Mouse (Mus musculus) thymus, adult 18-20 months (tissue): ENCODE results near the gene Apobec4.
"Not testable (repeated sequence)": the region's sequence is repeated elsewhere in the genome, so short reads cannot be mapped to it uniquely, and the experiment has no call there.

Experiments used
- DNase-seq, 2 experiments: peaks; one replicate each; pipeline ENCODE4 v3.0.0; 2022; ENCODE audit warnings: mixed read lengths in 2 of 2

Apobec4 gene

DNA sequence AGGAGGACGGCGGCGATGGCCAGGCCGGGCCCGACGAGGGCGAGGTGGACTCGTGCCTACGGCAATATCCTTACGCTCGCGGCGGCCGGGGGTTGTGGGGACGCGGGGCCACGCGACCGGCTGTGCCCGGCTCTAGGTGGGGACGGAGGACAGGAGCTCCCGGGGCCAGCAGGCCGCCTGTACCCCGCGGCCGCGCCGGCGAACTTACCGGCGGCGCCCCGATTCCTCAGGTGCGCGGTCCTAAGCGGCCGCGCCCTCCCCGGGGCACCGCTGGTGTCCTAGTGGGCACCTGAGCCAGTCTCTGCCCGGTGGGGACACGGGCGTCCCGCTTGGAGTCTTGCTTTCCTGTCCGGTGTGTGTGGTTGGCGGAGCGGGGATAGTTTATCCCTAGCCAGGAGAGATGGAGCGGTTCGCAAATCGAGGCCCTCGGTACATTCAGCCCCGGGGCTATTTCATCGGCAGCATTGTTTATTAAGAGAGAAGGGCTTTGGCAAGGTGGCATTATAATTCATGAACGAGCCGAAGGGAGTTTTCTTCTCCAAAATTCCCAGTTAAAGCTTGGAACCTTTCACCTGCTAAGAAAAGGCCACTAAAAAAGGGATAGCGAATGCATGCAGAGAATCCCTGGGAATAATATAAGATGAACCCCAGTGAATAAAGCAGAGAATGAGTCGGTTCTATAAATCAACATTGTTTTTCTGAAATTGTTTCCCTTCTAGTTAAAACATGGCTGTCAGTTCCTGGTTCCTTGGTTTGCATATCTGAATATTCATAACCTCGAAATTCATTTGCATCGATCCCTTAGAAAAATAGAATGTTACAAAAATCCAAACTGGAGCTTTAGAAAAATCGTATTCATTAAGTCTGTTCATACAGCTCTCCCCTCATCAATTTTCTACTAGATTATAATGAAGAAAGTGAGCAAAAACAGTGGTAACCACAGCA, 16.7 kb downstream of the Apobec4 start:
- peak in 1 of 2 experiments; percentile 32 for DNase-seq

DNA sequence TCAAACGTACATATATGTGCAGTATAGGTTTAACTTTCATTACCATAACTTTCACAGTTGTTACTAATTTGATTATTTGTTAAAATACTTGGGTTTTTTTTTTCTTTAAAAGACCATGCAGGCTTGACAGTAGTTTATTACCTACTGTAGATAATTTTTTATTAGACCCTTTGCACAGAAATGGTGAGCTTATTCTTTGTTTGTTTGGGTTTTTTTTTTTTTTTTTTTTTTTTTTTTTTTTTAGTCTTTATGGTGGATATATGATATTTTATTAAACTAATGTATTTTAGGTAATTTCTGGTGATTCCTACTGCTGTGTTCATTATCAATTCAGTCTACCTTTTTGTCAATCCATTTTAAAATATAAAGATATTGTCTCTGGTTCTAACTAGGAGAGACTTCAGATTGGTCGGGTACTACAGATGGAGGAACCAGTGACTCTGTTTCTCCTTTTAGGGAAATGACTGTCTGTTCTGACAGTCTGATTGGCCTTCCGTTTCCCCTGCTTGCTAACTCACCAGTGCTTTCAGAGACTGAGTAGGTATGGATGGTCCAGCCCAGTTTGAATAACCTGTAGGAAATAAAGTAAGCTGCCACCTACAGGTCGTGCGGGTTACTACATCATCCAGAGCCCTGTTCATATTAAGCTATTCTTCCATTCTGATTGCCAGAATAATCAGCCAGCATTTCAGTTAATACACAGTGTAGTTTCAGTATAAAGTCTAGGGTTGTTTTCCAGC, 17.6 kb downstream of the Apobec4 start:
- DNase-seq: peak; percentile 50 to 70

DNA sequence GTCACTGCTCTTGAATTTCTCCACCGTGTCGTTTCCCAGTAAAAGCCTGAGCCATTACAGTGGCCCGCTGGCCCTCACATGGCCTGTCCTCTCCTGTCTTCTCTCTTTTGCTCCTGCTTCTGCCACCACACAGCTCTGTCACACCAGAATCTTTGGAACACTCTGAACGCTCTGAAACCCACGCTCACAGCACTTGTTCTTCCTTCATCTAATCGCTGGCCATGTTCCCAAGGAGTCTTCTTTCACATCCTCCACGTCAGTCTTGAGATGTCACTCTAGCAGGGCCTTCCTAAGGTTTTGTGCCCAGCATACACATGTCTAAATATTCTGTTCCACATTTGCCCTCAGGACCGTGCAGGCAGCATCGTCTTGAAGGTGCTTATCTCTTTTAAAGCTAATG, 20.7 kb downstream of the Apobec4 start:
- no peak for DNase-seq

GRCm38 (mm10) chr1:152774601-152775000, 24.2 kb downstream of the Apobec4 start:
- DNase-seq: not testable (repeated sequence)

GRCm38 (mm10) chr1:152779071-152779737, 28.9 kb downstream of the Apobec4 start:
- DNase-seq: peak; percentile 13 to 17

- DNase-seq: no peak
These were observed 34.3 kb downstream of the Apobec4 start for GRCm38 (mm10) chr1:152784620-152785019.

GRCm38 (mm10) chr1:152785446-152785845, 35.1 kb downstream of the Apobec4 start:
- DNase-seq: not testable (repeated sequence)

GRCm38 (mm10) chr1:152786953-152787352, 36.6 kb downstream of the Apobec4 start:
- DNase-seq: no peak

GRCm38 (mm10) chr1:152788121-152788660, 37.8 kb downstream of the Apobec4 start:
- DNase-seq: no peak

DNA sequence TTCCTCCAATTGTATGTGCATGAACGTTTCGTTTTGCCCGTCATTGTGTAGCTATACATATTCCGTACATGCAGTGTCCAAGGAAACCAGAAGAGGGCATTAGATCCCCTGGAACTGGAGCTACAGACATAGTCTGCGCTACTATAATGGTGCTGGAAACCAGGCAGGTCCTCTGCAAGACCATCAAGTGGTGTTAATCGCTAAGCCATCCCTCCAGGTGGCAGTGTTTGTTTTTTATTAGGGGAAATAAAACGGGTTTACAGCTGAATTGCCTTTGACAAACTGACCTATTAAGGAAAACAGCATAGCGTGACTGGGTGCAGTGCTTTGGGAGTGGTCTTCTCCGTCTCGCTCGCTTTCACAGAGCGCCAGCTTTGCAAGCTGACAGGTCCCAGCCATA, 39.9 kb downstream of the Apobec4 start:
- no peak for DNase-seq

DNA sequence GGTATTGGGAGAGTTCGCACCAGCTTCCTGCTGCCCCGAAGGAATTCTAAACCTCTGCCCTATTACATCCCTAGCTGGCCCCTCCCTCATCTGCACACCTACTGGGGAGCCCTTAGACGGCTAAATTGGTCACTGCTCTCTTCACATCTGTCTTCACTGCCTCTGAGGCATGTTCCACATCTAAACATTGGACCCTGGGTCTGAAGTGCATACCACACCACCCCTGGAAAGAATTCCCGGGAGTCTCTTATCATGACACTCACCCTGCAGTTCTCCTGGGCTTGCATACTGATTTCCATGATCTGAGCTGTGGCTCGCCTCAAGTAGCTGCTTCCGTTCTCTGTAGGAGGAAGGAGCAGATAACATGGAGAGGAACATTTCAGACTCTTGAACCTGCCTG, 40.5 kb downstream of the Apobec4 start:
- DNase-seq: no peak

DNA sequence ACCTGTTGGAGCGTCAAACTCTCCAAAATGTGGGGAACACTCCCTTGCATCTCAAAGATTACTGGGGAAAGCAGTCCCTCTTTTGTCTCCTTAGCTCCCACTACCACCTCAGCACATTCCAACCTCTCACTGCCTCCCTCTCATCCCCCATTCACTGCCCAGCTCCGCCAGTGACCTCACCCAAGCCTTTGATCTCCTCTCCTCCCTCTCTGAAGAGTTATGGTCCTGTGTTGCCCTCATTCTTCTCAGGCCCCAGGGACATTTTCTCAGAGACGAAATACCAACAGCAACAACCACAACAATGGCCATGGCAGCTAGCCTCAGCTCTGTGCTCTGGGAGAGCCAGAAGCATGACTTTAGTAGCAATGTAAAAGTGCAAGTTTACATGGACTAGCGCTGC, 40.9 kb downstream of the Apobec4 start:
- DNase-seq: no peak

DNA sequence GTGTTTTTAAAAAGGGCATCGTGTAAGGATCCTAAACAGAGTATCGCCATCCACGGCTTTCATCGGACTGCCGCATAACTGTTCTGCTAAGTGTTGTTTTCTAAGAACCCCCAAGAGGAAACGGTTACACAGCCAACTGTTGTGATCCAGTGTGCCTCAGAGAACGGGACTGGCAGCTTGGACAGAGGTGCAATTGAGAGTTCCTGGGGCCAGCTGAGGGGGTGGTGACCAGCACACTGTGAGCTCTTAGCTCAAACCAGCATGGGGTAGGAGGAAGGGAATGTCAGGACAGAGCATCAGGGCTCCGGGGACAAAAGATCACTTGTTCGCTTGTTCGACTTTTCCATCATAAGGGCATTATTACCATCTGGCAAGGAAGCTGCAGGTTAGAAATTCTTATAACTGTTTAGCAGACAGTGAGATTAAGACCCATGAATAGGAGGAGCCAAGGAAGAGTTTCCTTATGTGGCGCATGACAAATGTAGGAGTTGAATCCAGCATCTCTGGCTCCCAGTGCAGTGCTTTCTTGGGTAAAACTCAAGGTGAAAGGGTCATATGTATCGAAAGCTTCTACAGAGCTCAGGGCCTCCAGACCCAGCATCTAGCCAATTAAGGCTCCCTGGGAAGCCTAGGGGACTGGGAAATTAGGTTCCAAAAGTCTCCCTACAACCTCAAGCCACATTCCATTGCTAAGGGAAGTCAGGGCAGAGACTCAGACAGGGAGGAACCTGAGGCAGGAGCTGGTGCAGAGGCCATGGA, 42.6 kb downstream of the Apobec4 start:
- DNase-seq: no peak

GRCm38 (mm10) chr1:152793495-152794130, 43.3 kb downstream of the Apobec4 start:
- DNase-seq: no peak

DNA sequence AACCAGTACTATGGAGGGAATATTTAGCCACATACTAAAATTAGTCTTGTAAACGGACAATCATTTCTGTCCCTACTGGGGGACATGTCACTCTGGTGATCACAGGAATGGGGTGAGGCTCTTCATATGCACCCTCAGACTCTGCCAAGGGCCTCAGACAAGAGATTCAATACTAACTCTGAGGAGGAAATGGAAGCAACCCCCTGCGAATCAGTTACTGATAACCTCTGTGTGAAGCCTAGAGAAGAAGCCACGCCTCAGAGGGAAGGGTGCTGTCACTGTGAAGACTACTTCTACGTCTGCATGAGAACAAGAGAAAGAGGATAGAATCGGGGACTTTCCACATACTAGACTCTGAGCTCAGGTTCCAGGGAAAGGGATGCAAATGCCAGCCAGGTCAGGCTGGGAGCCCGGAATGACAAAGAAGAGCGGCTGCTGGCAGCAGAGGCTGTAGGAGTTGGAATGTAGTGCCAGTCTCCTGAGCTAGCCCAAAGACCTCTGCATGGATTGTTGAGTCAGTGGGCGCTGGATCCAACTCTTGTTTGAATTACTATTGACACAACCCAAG, 45.4 kb downstream of the Apobec4 start:
- no peak for DNase-seq

DNA sequence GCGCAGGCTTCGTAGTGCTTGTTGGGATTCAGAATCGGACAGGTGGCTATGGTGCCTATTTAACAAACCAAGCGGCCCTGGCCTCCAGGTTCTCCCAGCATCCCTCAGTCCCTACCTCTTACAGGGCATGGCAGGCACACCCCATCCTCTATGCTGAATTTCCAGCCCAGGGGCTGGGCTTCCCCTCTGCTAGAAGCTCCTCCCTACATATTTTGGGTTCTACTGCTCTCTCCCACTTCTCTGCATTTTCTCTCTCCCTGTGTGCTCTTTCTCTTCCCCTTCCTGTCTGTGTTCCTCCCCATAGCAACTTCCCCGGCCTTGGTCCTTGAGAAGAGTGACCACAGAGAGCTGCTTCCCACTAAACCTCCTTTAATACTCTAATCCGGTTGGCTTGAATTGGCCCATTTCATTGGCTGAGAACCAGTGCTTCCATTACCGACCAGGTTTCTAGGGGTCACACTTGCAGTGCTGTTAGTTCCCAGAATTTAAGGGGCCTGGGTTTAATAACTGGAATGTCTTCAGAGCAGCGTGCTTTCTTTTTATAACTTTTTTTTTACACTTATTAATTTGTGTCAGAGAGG, 46.4 kb downstream of the Apobec4 start:
- no peak for DNase-seq

DNA sequence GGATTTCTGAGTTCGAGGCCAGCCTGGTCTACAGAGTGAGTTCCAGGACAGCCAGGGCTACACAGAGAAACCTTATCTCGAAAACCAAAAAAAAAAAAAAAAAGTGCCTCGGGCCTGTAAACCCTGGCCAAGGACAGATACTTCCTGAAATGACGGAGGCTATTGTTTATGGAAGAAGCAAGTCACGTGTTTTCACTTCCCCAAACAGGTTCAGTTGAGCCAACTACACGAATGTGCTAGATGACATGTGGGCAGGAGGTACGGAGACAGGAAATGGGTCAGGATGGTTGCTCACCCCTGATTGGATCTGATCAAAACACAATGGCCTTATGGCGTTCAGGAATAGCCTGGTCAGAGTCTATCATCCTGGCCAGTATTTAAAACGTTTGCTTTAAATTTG, 47.8 kb downstream of the Apobec4 start:
- no peak for DNase-seq

DNA sequence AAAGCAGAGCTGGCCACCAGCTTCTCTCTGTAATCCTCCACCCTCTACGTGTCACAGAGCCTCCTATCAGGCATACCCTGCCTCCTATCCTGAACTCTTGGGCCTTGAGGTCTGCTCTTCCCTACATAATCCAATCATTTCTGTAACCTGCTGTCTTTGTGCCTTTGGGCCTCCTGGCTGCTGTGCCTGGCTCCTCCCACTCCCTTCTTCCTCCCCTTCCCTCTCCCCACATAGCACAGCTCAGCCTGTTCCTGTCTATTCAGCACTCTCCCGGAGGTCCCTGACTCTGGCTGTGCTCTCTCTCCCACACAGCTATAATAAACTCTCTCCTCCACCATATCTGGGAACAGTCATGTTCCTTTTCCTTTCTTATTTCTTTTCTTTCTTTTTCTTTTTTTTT, 49.5 kb downstream of the Apobec4 start, which contains the start of gene Ncf2:
Gene Ncf2 (plus strand): TSS at position 298 of the 400 bp plus-strand sequence.
- no peak for DNase-seq

GRCm38 (mm10) chr1:152800633-152801176, 50.4 kb downstream of the Apobec4 start:
- no peak for DNase-seq

- no peak for DNase-seq
These were observed 54.6 kb downstream of the Apobec4 start for GRCm38 (mm10) chr1:152804907-152805306.
